Mouse (Mus musculus) lung, postnatal 0 days (tissue): ENCODE results near the gene Ext2.

Source experiments
- CTCF ChIP-seq: IDR thresholded peaks from 2 replicates; pipeline ENCODE4 v1.5.1; 2016; ENCODE audit warnings: antibody characterized with exemption, mild to moderate bottlenecking
- EP300 ChIP-seq: IDR thresholded peaks from 2 replicates; pipeline ENCODE4 v1.6.1; 2016; ENCODE audit warnings: antibody characterized with exemption, mild to moderate bottlenecking, control low read depth

DNA sequence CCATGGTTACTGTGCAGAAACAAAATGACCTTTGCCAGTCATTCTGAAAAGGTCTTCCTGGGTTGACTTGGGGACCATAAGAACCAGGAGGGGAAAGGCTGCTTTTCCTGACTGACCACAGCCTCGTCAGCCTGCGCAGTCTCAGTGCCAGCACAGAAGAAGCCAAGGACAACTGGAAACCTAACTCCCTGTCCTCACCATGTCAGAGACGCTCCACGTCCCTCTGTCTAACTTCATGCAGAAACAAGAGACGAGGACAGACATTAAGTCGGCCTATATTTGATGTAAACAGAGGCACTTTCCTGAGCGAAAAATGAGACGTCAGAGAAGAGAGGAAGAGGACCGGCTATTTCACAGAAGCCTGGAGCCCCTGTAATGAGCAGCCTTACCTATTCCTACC lies 76.6 kb downstream of the Ext2 start:
- TF ChIP-seq CTCF (no peak), EP300 (no peak)
